Mouse (Mus musculus): ENCODE measurements around the gene Myo7a. TPM values are rescaled to one million over a fixed set of nuclear protein-coding genes. Genes with fewer than 3 reads are reported as not detected.

The Myo7a gene
- polyA plus RNA-seq (2012; ENCODE audit: insufficient read depth, insufficient read length, low replicate concordance, missing spikeins), result not detected in 2 replicates

DNA sequence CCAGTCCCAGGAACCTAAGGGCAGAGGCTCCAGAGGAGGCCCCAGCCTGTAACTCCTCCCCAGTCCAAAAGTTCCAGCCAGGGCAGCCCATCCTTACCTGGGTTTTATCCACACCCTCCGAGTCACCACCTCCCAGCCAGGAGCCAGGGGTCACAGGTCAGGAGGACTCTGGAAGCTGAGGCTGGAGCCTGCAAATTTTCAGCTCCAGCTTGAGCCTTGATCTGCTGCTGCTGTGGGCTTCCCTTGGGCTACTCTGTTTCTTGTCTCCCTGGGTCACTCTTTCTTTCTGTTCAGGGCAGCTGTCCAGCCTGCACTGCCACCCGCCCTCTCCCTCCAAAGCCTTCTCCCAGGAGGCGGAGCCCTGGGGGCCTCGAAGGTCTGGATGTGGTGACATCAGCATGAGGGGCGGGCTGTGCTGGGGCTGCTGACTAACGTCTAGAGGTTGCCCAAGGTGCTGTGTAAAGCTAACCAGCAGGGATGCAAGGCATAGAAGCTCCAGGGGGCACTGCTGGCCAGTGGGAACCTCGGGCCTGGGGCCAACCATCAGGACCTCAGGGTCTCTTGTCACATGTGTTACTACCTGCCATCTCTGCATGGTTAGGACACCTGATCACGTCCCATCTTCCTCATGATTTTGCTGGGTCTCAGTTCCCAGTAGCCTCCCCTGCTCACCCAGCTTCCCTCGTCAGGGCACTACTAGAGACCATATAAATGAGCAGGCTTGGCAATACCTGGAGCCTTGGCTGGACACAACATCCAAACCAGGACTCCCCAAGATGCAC, at the start of gene Myo7a:
Myo7a (minus strand) TSS at position 346 of the 782 bp plus-strand sequence.
- TF ChIP-seq CTCF (IDR thresholded peaks at IDR 0.05; ENCODE audit: insufficient read depth, low read depth, low read length), result no peak
- no peak for TF ChIP-seq POLR2A (IDR thresholded peaks at IDR 0.05; ENCODE audit: insufficient read depth, low read depth, low read length)
- H3K4me1 ChIP-seq (ENCODE audit: control insufficient read depth, insufficient read depth, low read length), result peaks cover 3% of the 10 kb centered on the region; the same call in 1 of the 2 replicates
- H3K4me3 ChIP-seq (ENCODE audit: insufficient read depth, low read depth, low read length), result no peak within 1 kb of the TSS; the same call in 1 of the 2 replicates
- H3K27ac ChIP-seq (ENCODE audit: insufficient read depth, low read depth, low read length), result no peak within 1 kb of the TSS
- 54% methylated on average over 9 of the region's 9 CpGs for WGBS

DNA sequence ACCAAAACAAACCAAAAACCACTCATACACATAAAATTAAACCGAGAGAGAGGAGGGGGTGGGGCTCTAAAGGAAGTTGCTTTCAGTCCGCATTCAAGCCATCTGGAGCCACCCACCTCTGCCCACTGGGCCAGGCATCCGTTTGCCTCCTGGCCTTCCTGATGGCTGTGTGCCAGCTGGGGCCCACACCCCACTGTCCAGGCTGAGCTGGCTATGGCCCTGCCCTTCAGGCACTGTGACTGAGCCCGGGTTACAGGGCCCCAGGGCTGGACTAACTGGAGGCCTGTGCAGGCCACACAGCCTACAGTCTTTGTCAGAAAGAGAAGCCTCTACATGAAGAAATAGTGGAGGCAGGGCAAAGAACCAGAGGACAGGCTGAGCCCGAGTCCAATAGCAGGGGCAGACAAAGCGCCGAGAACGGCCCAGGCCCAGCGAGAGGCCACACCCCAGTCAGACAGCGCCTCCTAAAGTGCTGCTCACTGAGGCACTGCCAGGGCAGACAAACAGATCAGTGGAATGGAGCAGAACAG, 45.7 kb upstream of the Myo7a start:
- H3K4me3 ChIP-seq (ENCODE audit: insufficient read depth, low read depth, low read length), result no peak overlapping the region
- H3K27ac ChIP-seq (ENCODE audit: insufficient read depth, low read depth, low read length), result no peak overlapping the region
- peaks cover 14% of the 10 kb centered on the region for H3K4me1 ChIP-seq (ENCODE audit: control insufficient read depth, insufficient read depth, low read length)
- WGBS, result 60% methylated on average over 10 of the region's 10 CpGs
- TF ChIP-seq POLR2A (IDR thresholded peaks at IDR 0.05; ENCODE audit: insufficient read depth, low read depth, low read length) (no peak), CTCF (IDR thresholded peaks at IDR 0.05; ENCODE audit: insufficient read depth, low read depth, low read length) (no peak)

DNA sequence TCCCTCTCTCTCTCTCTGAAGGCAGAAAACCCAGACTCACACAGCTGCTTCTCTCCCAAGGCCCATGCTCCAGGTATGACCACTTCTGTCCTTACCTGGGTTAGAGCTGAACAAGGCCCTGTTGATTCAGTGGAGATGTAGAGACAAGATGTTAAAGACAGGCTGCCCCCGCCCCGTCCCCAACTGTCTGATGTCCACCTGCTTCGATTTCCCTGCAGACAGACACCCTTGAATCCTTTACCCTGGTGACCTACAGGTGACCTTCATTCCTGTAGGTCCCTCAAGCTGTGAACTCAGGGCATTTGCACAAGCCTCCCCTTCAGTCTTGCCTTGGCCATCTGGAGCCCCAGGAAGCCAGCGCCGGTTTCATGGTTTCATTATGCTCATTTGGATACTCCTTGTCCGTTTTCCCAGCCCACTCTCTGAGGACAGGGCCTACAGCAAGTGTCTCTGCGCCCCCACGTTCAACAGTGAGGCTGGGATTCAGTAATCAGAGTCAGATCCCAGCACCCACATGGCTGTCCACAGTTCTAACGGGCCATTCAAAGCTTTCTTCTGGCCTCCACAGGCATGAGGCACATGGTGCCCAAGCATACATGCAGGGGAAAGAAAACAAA, 45.2 kb upstream of the Myo7a start:
- 80% methylated on average over 9 of the region's 9 CpGs for WGBS
- TF ChIP-seq CTCF (IDR thresholded peaks at IDR 0.05; ENCODE audit: insufficient read depth, low read depth, low read length), result no peak
- TF ChIP-seq POLR2A (IDR thresholded peaks at IDR 0.05; ENCODE audit: insufficient read depth, low read depth, low read length), result no peak

DNA sequence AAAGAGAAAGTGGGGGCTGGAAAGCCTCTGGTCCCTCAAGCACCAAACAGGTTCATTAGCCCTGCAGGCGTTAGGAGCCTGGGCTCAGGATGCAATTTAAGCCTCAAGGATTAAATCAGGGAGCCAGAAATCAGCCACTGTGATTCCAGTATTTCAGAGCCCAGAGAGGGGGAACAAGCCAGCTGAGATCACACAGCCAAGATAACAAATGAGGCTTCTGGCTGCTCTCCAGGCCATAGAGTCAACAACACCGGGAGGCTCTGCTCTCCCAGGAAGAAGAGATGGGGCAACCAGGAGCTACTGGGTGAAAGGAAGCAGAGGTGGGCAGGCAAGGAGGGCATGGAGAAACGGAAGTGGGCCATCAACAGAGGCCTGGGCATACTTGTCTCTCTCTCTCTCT, 44.4 kb upstream of the Myo7a start:
- no peak for TF ChIP-seq POLR2A (IDR thresholded peaks at IDR 0.05; ENCODE audit: insufficient read depth, low read depth, low read length)
- TF ChIP-seq CTCF (IDR thresholded peaks at IDR 0.05; ENCODE audit: insufficient read depth, low read depth, low read length), result no peak
- 69% methylated on average over 3 of the region's 3 CpGs for WGBS

More for the DNA sequence above, 45.2 kb upstream of the Myo7a start:
- Histone ChIP-seq H3K4me3 (ENCODE audit: insufficient read depth, low read depth, low read length) (no peak overlapping the region), H3K27ac (ENCODE audit: insufficient read depth, low read depth, low read length) (no peak overlapping the region), H3K4me1 (ENCODE audit: control insufficient read depth, insufficient read depth, low read length) (peaks cover 16% of the 10 kb centered on the region)

DNA sequence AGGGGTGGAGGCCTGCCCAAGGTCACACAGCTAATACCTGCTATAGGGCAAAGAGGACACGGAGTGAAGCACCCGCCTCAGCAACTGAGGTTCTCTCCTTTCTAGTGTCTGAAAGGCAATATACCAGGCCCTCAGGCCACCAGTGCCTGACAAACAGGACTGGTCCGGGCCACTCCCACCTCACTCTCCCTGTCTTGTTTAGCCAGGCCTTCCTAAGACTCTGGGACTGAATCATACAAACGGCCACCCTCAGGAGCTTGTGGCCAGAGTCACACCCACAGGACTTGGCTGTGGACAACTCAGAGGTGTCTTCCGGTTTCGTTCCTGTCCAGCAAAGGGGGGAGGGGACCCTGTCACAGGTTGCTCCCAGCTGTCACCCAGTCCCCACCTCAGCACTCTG, 42.9 kb upstream of the Myo7a start:
- TF ChIP-seq CTCF (IDR thresholded peaks at IDR 0.05; ENCODE audit: insufficient read depth, low read depth, low read length), result no peak
- TF ChIP-seq POLR2A (IDR thresholded peaks at IDR 0.05; ENCODE audit: insufficient read depth, low read depth, low read length), result no peak

More for the DNA sequence above, 44.4 kb upstream of the Myo7a start:
- peaks cover 16% of the 10 kb centered on the region for H3K4me1 ChIP-seq (ENCODE audit: control insufficient read depth, insufficient read depth, low read length)
- H3K27ac ChIP-seq (ENCODE audit: insufficient read depth, low read depth, low read length), result no peak overlapping the region
- H3K4me3 ChIP-seq (ENCODE audit: insufficient read depth, low read depth, low read length), result no peak overlapping the region

DNA sequence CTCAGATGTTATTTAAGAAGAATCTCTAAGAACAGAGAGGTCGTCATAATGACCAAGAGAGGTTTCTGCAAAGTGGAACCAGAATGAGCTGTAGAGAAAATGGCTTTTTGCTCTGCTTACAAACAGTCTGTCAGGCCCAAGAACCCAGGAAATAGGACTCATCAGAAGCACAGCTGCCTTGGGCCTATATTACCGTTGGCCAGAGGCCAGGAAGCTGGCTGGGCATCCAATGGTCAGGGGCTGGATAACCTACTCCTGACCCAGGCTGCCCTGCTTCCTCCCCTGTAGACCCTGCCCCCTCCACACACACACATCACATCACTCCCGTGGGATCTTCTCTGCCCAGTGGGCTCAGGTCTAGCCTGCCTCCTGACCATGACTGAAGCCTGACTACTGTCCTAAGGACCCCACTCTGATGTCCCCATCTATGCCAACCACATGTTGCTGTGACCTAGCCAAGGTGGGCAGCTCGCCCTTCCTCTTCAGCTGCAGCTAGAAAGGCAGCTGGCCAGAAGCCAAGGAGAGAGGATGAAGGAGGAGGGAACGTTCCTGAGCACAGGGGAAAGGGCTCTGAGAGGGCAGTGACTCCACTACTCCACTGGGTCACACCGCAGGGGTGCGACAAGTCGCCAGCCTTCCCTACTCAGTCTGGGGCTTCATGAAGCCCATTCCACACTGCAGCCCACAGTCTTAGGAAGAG, 40.9 kb upstream of the Myo7a start:
- TF ChIP-seq CTCF (IDR thresholded peaks at IDR 0.05; ENCODE audit: insufficient read depth, low read depth, low read length), result no peak
- TF ChIP-seq POLR2A (IDR thresholded peaks at IDR 0.05; ENCODE audit: insufficient read depth, low read depth, low read length), result no peak
- 65% methylated on average over 8 of the region's 8 CpGs for WGBS
- H3K27ac ChIP-seq (ENCODE audit: insufficient read depth, low read depth, low read length), result no peak overlapping the region

More for the DNA sequence above, 42.9 kb upstream of the Myo7a start:
- Histone ChIP-seq H3K27ac (ENCODE audit: insufficient read depth, low read depth, low read length) (no peak overlapping the region), H3K4me1 (ENCODE audit: control insufficient read depth, insufficient read depth, low read length) (peaks cover 16% of the 10 kb centered on the region), H3K4me3 (ENCODE audit: insufficient read depth, low read depth, low read length) (no peak overlapping the region)
- WGBS, result 91% methylated on average over 6 of the region's 6 CpGs

DNA sequence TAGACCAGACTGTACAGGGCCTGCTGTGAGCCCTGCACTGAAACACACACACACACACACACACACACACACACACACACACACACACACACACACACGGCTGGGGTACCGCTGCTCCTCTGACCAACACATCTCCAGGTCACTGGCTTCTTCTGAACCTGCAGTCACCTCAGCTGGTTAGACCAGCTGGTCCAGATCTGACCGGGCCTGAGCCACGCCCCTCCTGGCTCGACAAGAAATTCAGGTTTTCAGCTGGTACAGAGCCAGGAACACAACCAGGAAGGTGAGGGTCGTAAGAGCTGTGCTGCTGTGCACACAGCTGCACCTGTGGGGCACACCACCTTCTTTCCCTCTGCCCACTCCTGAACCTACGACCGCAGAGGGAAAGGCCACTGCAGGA, 39.2 kb upstream of the Myo7a start:
- WGBS, result 80% methylated on average over 8 of the region's 8 CpGs
- TF ChIP-seq POLR2A (IDR thresholded peaks at IDR 0.05; ENCODE audit: insufficient read depth, low read depth, low read length) (no peak), CTCF (IDR thresholded peaks at IDR 0.05; ENCODE audit: insufficient read depth, low read depth, low read length) (no peak)
- Histone ChIP-seq H3K4me1 (ENCODE audit: control insufficient read depth, insufficient read depth, low read length) (peaks cover 26% of the 10 kb centered on the region), H3K4me3 (ENCODE audit: insufficient read depth, low read depth, low read length) (no peak overlapping the region), H3K27ac (ENCODE audit: insufficient read depth, low read depth, low read length) (no peak overlapping the region)

More for the DNA sequence above, 40.9 kb upstream of the Myo7a start:
- Histone ChIP-seq H3K4me3 (ENCODE audit: insufficient read depth, low read depth, low read length) (no peak overlapping the region), H3K4me1 (ENCODE audit: control insufficient read depth, insufficient read depth, low read length) (peaks cover 26% of the 10 kb centered on the region)

DNA sequence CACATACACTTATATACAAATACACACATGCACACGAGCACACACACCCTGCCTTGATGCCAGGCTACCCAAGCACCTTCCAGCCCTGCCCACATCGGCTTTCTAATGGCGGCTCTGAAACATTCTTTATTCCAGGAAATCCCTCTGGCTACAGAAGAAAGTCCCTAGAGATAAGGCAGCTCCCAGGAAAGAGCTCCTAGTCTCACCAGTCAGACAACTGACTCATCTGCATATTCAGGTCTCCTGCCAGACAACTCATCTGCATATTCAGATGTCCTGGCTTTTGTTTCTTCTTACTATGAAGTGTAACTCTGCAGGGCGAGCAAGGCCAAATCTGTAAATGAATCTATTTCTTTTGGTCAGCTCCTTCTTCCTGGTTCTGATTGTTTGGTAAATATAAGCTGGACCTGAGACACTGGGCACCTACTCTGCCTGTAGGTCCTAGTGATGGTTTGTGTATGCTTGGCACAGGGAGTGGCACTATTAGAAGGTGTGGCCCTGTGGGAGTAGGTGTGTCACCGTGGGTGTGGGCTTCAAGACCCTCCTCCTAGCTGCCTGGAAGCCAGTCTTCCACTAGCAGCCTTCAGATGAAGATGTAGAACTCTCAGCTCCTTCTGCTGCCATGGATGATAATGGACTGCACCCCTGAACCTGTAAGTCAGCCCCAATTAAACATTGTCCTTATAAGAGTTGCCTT, 38.5 kb upstream of the Myo7a start:
- Histone ChIP-seq H3K4me1 (ENCODE audit: control insufficient read depth, insufficient read depth, low read length) (peaks cover 26% of the 10 kb centered on the region), H3K27ac (ENCODE audit: insufficient read depth, low read depth, low read length) (no peak overlapping the region)
- 59% methylated on average over 5 of the region's 5 CpGs for WGBS

More for the DNA sequence above, 38.5 kb upstream of the Myo7a start:
- H3K4me3 ChIP-seq (ENCODE audit: insufficient read depth, low read depth, low read length), result no peak overlapping the region
- TF ChIP-seq POLR2A (IDR thresholded peaks at IDR 0.05; ENCODE audit: insufficient read depth, low read depth, low read length) (no peak), CTCF (IDR thresholded peaks at IDR 0.05; ENCODE audit: insufficient read depth, low read depth, low read length) (no peak)
